Mouse (Mus musculus) liver, adult 2 months (tissue): ENCODE results near the gene Taf8.

Source experiments
- CTCF ChIP-seq: fragments of 200-500 bp; IDR thresholded peaks from 2 replicates; pipeline ENCODE4 v1.5.1; 2011; ENCODE audit warnings: low read depth, low read length, control low read depth
- POLR2A ChIP-seq: fragments of 200-500 bp; IDR thresholded peaks from 2 replicates; pipeline ENCODE4 v1.6.1; 2011; ENCODE audit warnings: low read length, control low read depth; ENCODE audit not compliant: insufficient read depth; ENCODE audit errors: extremely low read depth

GRCm38 (mm10) chr17:47465016-47465415, 37.1 kb downstream of the Taf8 start:
- no peak for TF ChIP-seq CTCF
- TF ChIP-seq POLR2A = no peak
